Mouse (Mus musculus) G1E (cell line): ENCODE measurements at regions not wholly inside any gene's neighbourhood (a gene's known extent, or its start where the extent isn't known, plus 50 kb on each side); places are given as distances from the start of the nearest gene placed in this dataset.
"Not testable (repeated sequence)": the region's sequence is repeated elsewhere in the genome, so short reads cannot be mapped to it uniquely, and the experiment has no call there.

Experiments
- CTCF ChIP-seq: IDR thresholded peaks from 2 replicates; pipeline ENCODE4 v1.5.1; 2012; ENCODE audit warnings: low read depth, low read length, inconsistent platforms, mixed read lengths
- GATA1 ChIP-seq: IDR thresholded peaks from 2 replicates; pipeline ENCODE4 v1.6.1; 2012; ENCODE audit warnings: borderline replicate concordance, low read length, inconsistent platforms, mixed read lengths
- TAL1 ChIP-seq: conservative IDR thresholded peaks from 2 replicates; pipeline ENCODE4 v1.6.1; 2012; ENCODE audit warnings: low read depth, low read length, inconsistent platforms, mixed read lengths

DNA sequence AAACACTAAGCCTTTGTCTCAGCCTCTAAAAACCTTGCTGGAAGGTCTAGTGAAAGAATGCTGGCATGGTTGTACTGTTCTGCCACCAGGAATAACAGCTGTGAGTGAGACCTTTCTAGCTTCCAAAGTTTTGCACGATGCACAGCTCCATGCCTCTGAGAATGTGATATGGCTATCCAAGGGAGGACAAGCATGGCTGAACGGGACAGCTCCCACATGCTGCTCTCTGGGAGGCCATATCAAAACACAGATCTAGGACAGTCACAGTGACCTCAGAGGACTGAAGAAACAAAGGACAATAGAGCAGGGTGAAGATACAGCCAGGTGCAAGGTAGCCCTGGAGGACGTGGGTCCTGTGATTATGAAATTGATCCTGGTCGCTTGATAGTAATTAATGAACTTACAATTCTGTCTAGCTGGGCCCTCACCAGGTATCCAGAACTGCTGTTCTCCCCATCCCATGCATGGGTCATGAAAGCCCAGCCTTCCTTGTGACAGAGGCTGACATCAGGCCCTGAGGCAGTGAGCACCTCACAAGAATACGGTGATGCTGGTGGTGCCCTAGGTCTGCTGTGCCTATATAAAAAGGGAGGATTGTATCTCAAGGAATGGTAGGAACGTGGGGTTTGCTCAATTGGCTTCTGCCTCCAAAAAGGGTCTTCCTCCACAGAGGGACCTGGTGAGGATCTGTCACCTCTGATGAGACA lies 87.2 kb downstream of the Hsp90b1 start:
- not testable (repeated sequence) for TF ChIP-seq CTCF, TAL1, GATA1
